Mouse (Mus musculus) lung, adult 10 weeks (tissue): Measurements from ENCODE around the gene Olfr78. TPM values are rescaled to one million over a fixed set of nuclear protein-coding genes. Genes with fewer than 3 reads are reported as not detected.

Experiments used
- polyA plus RNA-seq: library from polyadenylated mRNA; stranded (reverse); fragments of 350-450 nt; fragmentation: Illumina TruSeq; extraction: RNeasy Lipid Tissue Mini Kit (QIAGEN cat#74804); gene quantifications from one replicate; pipeline ENCODE4 v1.2.3, GENCODE M21; 2014; ENCODE audit warnings: low read depth, low replicate concordance; ENCODE audit not compliant: insufficient read depth

Olfr78 gene
- not detected for polyA plus RNA-seq

GRCm38 (mm10) chr7:102759266-102759665, at the start of gene Olfr78, which contains the start of gene Olfr560:
TSS of gene Olfr78 (minus strand) at chr7:102759471.
TSS of gene Olfr560 (minus strand) at chr7:102759366.

GRCm38 (mm10) chr7:102803180-102803579, 43.9 kb upstream of the Olfr78 start, which contains the start of gene Olfr564:
TSS of gene Olfr564 (plus strand) at chr7:102803480.

GRCm38 (mm10) chr7:102770921-102771320, 11.7 kb upstream of the Olfr78 start, which contains the start of gene Olfr561:
TSS of gene Olfr561 (plus strand) at chr7:102771221.

GRCm38 (mm10) chr7:102727391-102727790, 31.9 kb downstream of the Olfr78 start, which contains the start of gene Olfr559:
TSS of gene Olfr559 (minus strand) at chr7:102727491.

GRCm38 (mm10) chr7:102718970-102719369, 40.3 kb downstream of the Olfr78 start, which contains the start of gene Olfr33:
TSS of gene Olfr33 (minus strand) at chr7:102719070.

GRCm38 (mm10) chr7:102701915-102702314, 57.4 kb downstream of the Olfr78 start, which contains the start of gene Olfr558:
TSS of gene Olfr558 (plus strand) at chr7:102702215.

GRCm38 (mm10) chr7:102695358-102696125, 63.7 kb downstream of the Olfr78 start, which contains the start of gene Olfr557:
TSS of gene Olfr557 (plus strand) at chr7:102695910.

Other genes with a start within 250 kb of the Olfr78 start
- gene Olfr547, start 224.7 kb downstream of the Olfr78 start, polyA plus RNA-seq: not detected
- not detected for gene Olfr548-ps1, start 218.6 kb downstream of the Olfr78 start, polyA plus RNA-seq
- gene Olfr549, start 209.6 kb downstream of the Olfr78 start, polyA plus RNA-seq: not detected
- 9.4 TPM for gene Trim21, start 194.0 kb downstream of the Olfr78 start, polyA plus RNA-seq
- gene Olfr550, start 188.0 kb downstream of the Olfr78 start, polyA plus RNA-seq: 1.3 TPM
- not detected for gene Olfr551, start 167.6 kb downstream of the Olfr78 start, polyA plus RNA-seq
- not detected for gene Olfr552, start 161.7 kb downstream of the Olfr78 start, polyA plus RNA-seq
- not detected for gene Olfr553, start 141.3 kb downstream of the Olfr78 start, polyA plus RNA-seq
- gene Olfr554, start 121.0 kb downstream of the Olfr78 start, polyA plus RNA-seq: not detected
- gene Olfr555, start 100.6 kb downstream of the Olfr78 start, polyA plus RNA-seq: not detected
- not detected for gene Olfr556, start 94.6 kb downstream of the Olfr78 start, polyA plus RNA-seq
- 7.2 TPM for gene Trim68, start 72.1 kb downstream of the Olfr78 start, polyA plus RNA-seq
- gene Olfr557, start 63.6 kb downstream of the Olfr78 start, polyA plus RNA-seq: not detected
- 0.21 TPM for gene Olfr558, start 57.3 kb downstream of the Olfr78 start, polyA plus RNA-seq
- not detected for gene Olfr33, start 40.4 kb downstream of the Olfr78 start, polyA plus RNA-seq
- gene Olfr559, start 32.0 kb downstream of the Olfr78 start, polyA plus RNA-seq: not detected
- gene Olfr560, start 105 bp downstream of the Olfr78 start, polyA plus RNA-seq: not detected
- gene Olfr561, start 11.8 kb upstream of the Olfr78 start, polyA plus RNA-seq: not detected
- not detected for gene Olfr564, start 44.0 kb upstream of the Olfr78 start, polyA plus RNA-seq
- gene Olfr566, start 99.3 kb upstream of the Olfr78 start, polyA plus RNA-seq: not detected
- not detected for gene Olfr568, start 117.7 kb upstream of the Olfr78 start, polyA plus RNA-seq
- not detected for gene Olfr569, start 131.4 kb upstream of the Olfr78 start, polyA plus RNA-seq
- not detected for gene Olfr570, start 135.1 kb upstream of the Olfr78 start, polyA plus RNA-seq
- gene Olfr571, start 158.1 kb upstream of the Olfr78 start, polyA plus RNA-seq: not detected
- gene Olfr572, start 164.9 kb upstream of the Olfr78 start, polyA plus RNA-seq: not detected
- gene Olfr573-ps1, start 183.1 kb upstream of the Olfr78 start, polyA plus RNA-seq: not detected
- not detected for gene Olfr574, start 189.0 kb upstream of the Olfr78 start, polyA plus RNA-seq
- not detected for gene Olfr575, start 199.3 kb upstream of the Olfr78 start, polyA plus RNA-seq
- not detected for gene Olfr576, start 203.2 kb upstream of the Olfr78 start, polyA plus RNA-seq
- not detected for gene Olfr577, start 216.5 kb upstream of the Olfr78 start, polyA plus RNA-seq
- not detected for gene Olfr578, start 229.9 kb upstream of the Olfr78 start, polyA plus RNA-seq